Mouse (Mus musculus) lung, postnatal 0 days (tissue): ENCODE measurements around the gene Plekhh3.

Experiments
- CTCF ChIP-seq: IDR thresholded peaks from 2 replicates; pipeline ENCODE4 v1.5.1; 2016; ENCODE audit warnings: antibody characterized with exemption, mild to moderate bottlenecking
- EP300 ChIP-seq: IDR thresholded peaks from 2 replicates; pipeline ENCODE4 v1.6.1; 2016; ENCODE audit warnings: antibody characterized with exemption, mild to moderate bottlenecking, control low read depth

- no peak for TF ChIP-seq CTCF
- no peak for TF ChIP-seq EP300
These were observed 8.4 kb downstream of the Plekhh3 start for GRCm38 (mm10) chr11:101162772-101163171.
